Mouse (Mus musculus) naive thymus-derived CD4-positive, alpha-beta T cell, adult 2 months (primary cell): ENCODE results near the gene Tex12.

Source experiments
- DNase-seq: peaks from one replicate; pipeline ENCODE4 v3.0.0-alpha.2; 2011; ENCODE audit warnings: low read depth

Gene Tex12

GRCm38 (mm10) chr9:50507570-50507969, 53.6 kb downstream of the Tex12 start:
- DNase-seq: no peak
